Mouse (Mus musculus) frontal cortex, postnatal 25 days (tissue): Measurements from ENCODE around the gene Sgpp1.
"Not testable (repeated sequence)": the region's sequence is repeated elsewhere in the genome, so short reads cannot be mapped to it uniquely, and the experiment has no call there.

ENCODE experiments used
- DNase-seq, 2 experiments: peaks; one replicate each; pipeline ENCODE4 v3.0.0; 2022; ENCODE audit warnings: low spot score in 2 of 2

Sgpp1 gene

GRCm38 (mm10) chr12:75689003-75689402, 46.5 kb downstream of the Sgpp1 start:
- no peak for DNase-seq

GRCm38 (mm10) chr12:75687314-75687713, 48.2 kb downstream of the Sgpp1 start:
- no peak for DNase-seq

GRCm38 (mm10) chr12:75684026-75684425, 51.5 kb downstream of the Sgpp1 start:
- DNase-seq = not testable (repeated sequence)

GRCm38 (mm10) chr12:75683598-75683997, 51.9 kb downstream of the Sgpp1 start:
- no peak for DNase-seq

GRCm38 (mm10) chr12:75682842-75683241, 52.7 kb downstream of the Sgpp1 start:
- no peak for DNase-seq

GRCm38 (mm10) chr12:75681101-75681500, 54.4 kb downstream of the Sgpp1 start:
- DNase-seq = no peak

GRCm38 (mm10) chr12:75678393-75678792, 57.1 kb downstream of the Sgpp1 start:
- no peak for DNase-seq

GRCm38 (mm10) chr12:75672630-75673029, 62.9 kb downstream of the Sgpp1 start:
- DNase-seq = no peak

- DNase-seq = no peak
Measured at GRCm38 (mm10) chr12:75671759-75672315, 63.7 kb downstream of the Sgpp1 start.

- DNase-seq = no peak
Measured at GRCm38 (mm10) chr12:75670611-75671010, 64.9 kb downstream of the Sgpp1 start.

- peak; percentile 96 to 98 for DNase-seq
Measured at GRCm38 (mm10) chr12:75669258-75670106, 66.0 kb downstream of the Sgpp1 start, which contains the start of gene Wdr89. TSS of gene Wdr89 (minus strand) at chr12:75669537.

- no peak for DNase-seq
Measured at GRCm38 (mm10) chr12:75668916-75669257, 66.6 kb downstream of the Sgpp1 start.

GRCm38 (mm10) chr12:75668221-75668620, 67.3 kb downstream of the Sgpp1 start:
- DNase-seq = no peak

- DNase-seq = no peak
Measured at GRCm38 (mm10) chr12:75666939-75667338, 68.6 kb downstream of the Sgpp1 start.

- DNase-seq = no peak
Measured at GRCm38 (mm10) chr12:75664516-75664810, 71.1 kb downstream of the Sgpp1 start.
